8 mouse cellular contexts compared by ENCODE assay signal in genomic region chr8:93010286-93010685, GRCm38 (mm10). TPM values are rescaled to one million over a fixed set of nuclear protein-coding genes. Genes with fewer than 3 reads are reported as not detected.
DNase-seq lines count a peak whose midpoint lies in the region; ATAC-seq and TF ChIP-seq lines count a peak whose summit lies in the region.

No protein-coding gene starts in this region.

- H3K4me3 ChIP-seq in lung, embryonic 14.5 days (ENCODE audit: low read depth, low read length), result no peak overlapping the region

- H3K4me2 ChIP-seq in lung, embryonic 14.5 days, result no peak overlapping the region

- DNase-seq in CD4-positive, CD25-positive, alpha-beta regulatory T cell, adult 2 months (ENCODE audit: low read depth, low spot score), result peak; percentile 30
- DNase-seq in layer of hippocampus, adult 11-12 months (ENCODE audit: low spot score), result peak; percentile 47
- DNase-seq in layer of hippocampus, postnatal 36 days, result no peak
- peak; percentile 74 for DNase-seq in brain, embryonic 14.5 days (ENCODE audit: low read depth)
- peak; percentile 93 for DNase-seq in lung, embryonic 14.5 days
- no peak for DNase-seq in spleen, postnatal 36 days (ENCODE audit: low spot score in 2 of 2)

- no peak for ATAC-seq in CD4-positive, CD25-positive, alpha-beta regulatory T cell, adult 4 months
- peak; percentile 60 to 63; a peak in 2 of 4 replicates for ATAC-seq in hematopoietic stem cell, adult 5-6 weeks (replicated peaks in 1 of 2; ENCODE audit: insufficient read depth in 1 of 2, low FRiP score in 2 of 2, low TSS enrichment in 1 of 2, low read depth in 1 of 2, poor library complexity in 2 of 2, severe bottlenecking in 2 of 2)
- ATAC-seq in lung, embryonic 14.5 days (ENCODE audit: insufficient read depth), result no peak

- H3K9ac ChIP-seq in lung, embryonic 14.5 days, result no peak overlapping the region

- H3K4me1 ChIP-seq in lung, embryonic 14.5 days (ENCODE audit: insufficient read depth), result no peaks in the 10 kb centered on the region

- 25% methylated on average over 5 of the region's 5 CpGs for WGBS in lung, embryonic 14.5 days

- H3K9me3 ChIP-seq in lung, embryonic 14.5 days (ENCODE audit: low read depth, low read length), result no peaks in the 10 kb centered on the region

- peak; percentile 70; the same call in 1 of the 2 replicates for TF ChIP-seq CTCF in brain, embryonic 14.5 days (IDR thresholded peaks at IDR 0.05; ENCODE audit: borderline replicate concordance, extremely low read depth, insufficient read depth, insufficient read length)
- TF ChIP-seq CTCF in lung, embryonic 14.5 days (IDR thresholded peaks at IDR 0.05; ENCODE audit: low read depth), result peak; percentile 77

- no peaks in the 10 kb centered on the region for H3K36me3 ChIP-seq in lung, embryonic 14.5 days (ENCODE audit: insufficient read depth)

- no peaks in the 10 kb centered on the region for H3K27me3 ChIP-seq in lung, embryonic 14.5 days (ENCODE audit: insufficient read depth, low read length)

- no peak overlapping the region for H3K27ac ChIP-seq in lung, embryonic 14.5 days (ENCODE audit: low read depth)

- no peak for TF ChIP-seq POLR2A in brain, embryonic 14.5 days (IDR thresholded peaks at IDR 0.05; ENCODE audit: borderline replicate concordance, extremely low read depth, insufficient read depth, insufficient read length, poor library complexity, severe bottlenecking)

RNA-seq across cellular contexts. Expression of gene Ces1a, which starts 37.7 kb away (rescaled TPM):
- polyA plus RNA-seq in CD4-positive, CD25-positive, alpha-beta regulatory T cell, adult 4 months (2017; shearing (Covaris generic)), result not detected
- total RNA-seq in layer of hippocampus, postnatal 36 days (2021), result not detected
- not detected in 2 replicates for polyA plus RNA-seq in brain, embryonic 14.5 days (2012; rRNA removed)
- not detected in 2 replicates for total RNA-seq in hematopoietic stem cell, adult 5-6 weeks (2017)
- polyA plus RNA-seq in lung, embryonic 14.5 days (2014; fragmentation: Nextera tagmentation; extraction: Ambion mirVana), result not detected in 2 replicates

RNA-seq across cellular contexts. Expression of gene Slc6a2, which starts 50.4 kb away (rescaled TPM):
- not detected for polyA plus RNA-seq in CD4-positive, CD25-positive, alpha-beta regulatory T cell, adult 4 months (2017; shearing (Covaris generic))
- total RNA-seq in layer of hippocampus, postnatal 36 days (2021), result under 1 TPM in 1 of 2 experiments, not detected in 1; 0.18 TPM
- 0.82 and 2.7 TPM in 2 replicates for polyA plus RNA-seq in brain, embryonic 14.5 days (2012; rRNA removed)
- total RNA-seq in hematopoietic stem cell, adult 5-6 weeks (2017), result not detected in 2 replicates
- 0.08 and 0.16 TPM in 2 replicates for polyA plus RNA-seq in lung, embryonic 14.5 days (2014; fragmentation: Nextera tagmentation; extraction: Ambion mirVana)

Comparison
In these comparisons a context has a peak if more than half of its experiments do, and no peak if none do; other contexts are left out.
1. DNase-seq: peak in CD4-positive, CD25-positive, alpha-beta regulatory T cell, adult 2 months (single experiment), layer of hippocampus, adult 11-12 months (single experiment), brain, embryonic 14.5 days (single experiment) and lung, embryonic 14.5 days (single experiment); none in layer of hippocampus, postnatal 36 days (0 of 2) and spleen, postnatal 36 days (0 of 2).
2. ATAC-seq: peak in hematopoietic stem cell, adult 5-6 weeks (2 of 2); none in CD4-positive, CD25-positive, alpha-beta regulatory T cell, adult 4 months (single experiment) and lung, embryonic 14.5 days (single experiment).